Mouse (Mus musculus) CH12.LX (cell line): ENCODE measurements at regions not wholly inside any gene's neighbourhood (a gene's known extent, or its start where the extent isn't known, plus 50 kb on each side); places are given as distances from the start of the nearest gene placed in this dataset.

Source experiments
- CHD1 ChIP-seq: IDR thresholded peaks from 2 replicates; pipeline ENCODE4 v1.6.1; 2012; ENCODE audit warnings: low read depth, low read length, improper control_type of control experiment, inconsistent platforms
- CTCF ChIP-seq, 2 experiments: IDR thresholded peaks in 1 of 2; conservative IDR thresholded peaks in 1 of 2; 2 replicates each; pipeline ENCODE4 v1.5.1; 2011 to 2012; ENCODE audit warnings: low read depth in 2 of 2, low read length in 2 of 2, improper control_type of control experiment in 1 of 2, inconsistent platforms in 1 of 2, mild to moderate bottlenecking in 1 of 2, moderate library complexity in 1 of 2
- EP300 ChIP-seq: IDR thresholded peaks from 2 replicates; pipeline ENCODE4 v1.6.1; 2011; ENCODE audit warnings: low read length, improper control_type of control experiment
- NELFE ChIP-seq: IDR thresholded peaks from 2 replicates; pipeline ENCODE4 v1.6.1; 2011; ENCODE audit warnings: low read depth, low read length, improper control_type of control experiment
- NRF1 ChIP-seq: IDR thresholded peaks from 2 replicates; pipeline ENCODE4 v1.6.1; 2014; ENCODE audit warnings: low read depth, mild to moderate bottlenecking, inconsistent platforms, low read length, improper control_type of control experiment, moderate library complexity
- POLR2A ChIP-seq: IDR thresholded peaks from 2 replicates; pipeline ENCODE4 v1.6.1; 2011; ENCODE audit warnings: low read depth, mild to moderate bottlenecking, improper control_type of control experiment, low read length
- POLR2AphosphoS2 ChIP-seq: IDR thresholded peaks from 2 replicates; pipeline ENCODE4 v1.6.1; 2011; ENCODE audit warnings: low read depth, low read length, improper control_type of control experiment
- UBTF ChIP-seq: IDR thresholded peaks from 2 replicates; pipeline ENCODE4 v1.6.1; 2012; ENCODE audit warnings: low read depth, mild to moderate bottlenecking, inconsistent platforms, low read length, improper control_type of control experiment, moderate library complexity
- USF1 ChIP-seq: IDR thresholded peaks from 2 replicates; pipeline ENCODE4 v1.6.1; 2014; ENCODE audit warnings: low read depth, mild to moderate bottlenecking, inconsistent platforms, low read length, improper control_type of control experiment

DNA sequence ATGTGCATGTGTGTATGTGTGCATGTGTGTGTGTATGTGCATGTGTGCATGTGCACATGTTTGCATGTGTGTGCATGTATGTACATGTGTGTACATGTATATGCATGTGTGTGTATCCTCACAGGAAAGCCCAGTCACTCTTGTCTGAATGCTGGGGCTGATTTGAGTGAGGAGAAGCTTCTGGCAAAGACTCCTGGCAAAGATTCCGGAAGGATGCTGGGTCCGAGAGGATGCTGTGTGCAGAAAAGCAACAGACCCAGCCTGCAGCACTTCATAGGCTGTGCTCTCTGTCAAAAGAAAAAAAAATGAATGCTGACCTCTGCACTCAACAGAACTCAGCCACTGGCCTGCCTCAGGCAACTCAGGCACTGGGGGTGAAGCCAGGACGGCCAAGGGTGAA is 72.5 kb upstream of the Spaca7 start:
- no peak for TF ChIP-seq NRF1
- no peak for TF ChIP-seq POLR2A
- TF ChIP-seq CTCF (conservative IDR thresholded peaks at IDR 0.05 in 1 of 2, IDR thresholded peaks at IDR 0.05 in 1 of 2; ENCODE audit: low read depth in 2 of 2, low read length in 2 of 2), result no peak
- TF ChIP-seq USF1, result no peak
- TF ChIP-seq NELFE, result no peak
- TF ChIP-seq CHD1, result no peak
- TF ChIP-seq UBTF, result no peak
- no peak for TF ChIP-seq EP300
- no peak for TF ChIP-seq POLR2AphosphoS2
